Mouse (Mus musculus): ENCODE results near the gene Ccl3. TPM values are rescaled to one million over a fixed set of nuclear protein-coding genes. Genes with fewer than 3 reads are reported as not detected.

Gene Ccl3
- polyA plus RNA-seq (2015; fragmentation: Nextera tagmentation; extraction: Ambion mirVana), result 0.43 and 0.66 TPM in 2 replicates

- Histone ChIP-seq H3K4me1 (ENCODE audit: control insufficient read depth, insufficient read depth, low read length) (no peaks in the 10 kb centered on the region), H3K27ac (ENCODE audit: low read length) (no peak within 1 kb of the TSS)
Measured at GRCm38 (mm10) chr11:83649305-83649841, at the start of gene Ccl3. Gene Ccl3, minus strand, starts transcription at chr11:83649355.

GRCm38 (mm10) chr11:83692008-83692407 lies 42.9 kb upstream of the Ccl3 start:
- Histone ChIP-seq H3K27me3 (replicated peaks; ENCODE audit: control insufficient read depth, insufficient read depth, low read length) (no peaks in the 10 kb centered on the region), H3K4me1 (ENCODE audit: control insufficient read depth, insufficient read depth, low read length) (no peaks in the 10 kb centered on the region), H3K9ac (ENCODE audit: low read depth, low read length) (no peak overlapping the region), H3K36me3 (ENCODE audit: control insufficient read depth, insufficient read depth, low read length) (no peaks in the 10 kb centered on the region), H3K4me3 (ENCODE audit: low read length) (no peak overlapping the region), H3K9me3 (ENCODE audit: control insufficient read depth, low read length) (no peaks in the 10 kb centered on the region), H3K4me2 (ENCODE audit: low read depth, low read length) (no peak overlapping the region), H3K27ac (ENCODE audit: low read length) (no peak overlapping the region)
- no peak for ATAC-seq
- 69% methylated on average over 1 of the region's 1 CpGs for WGBS

More at GRCm38 (mm10) chr11:83649305-83649841, at the start of gene Ccl3:
- Histone ChIP-seq H3K4me3 (ENCODE audit: low read length) (no peak within 1 kb of the TSS), H3K36me3 (ENCODE audit: control insufficient read depth, insufficient read depth, low read length) (no peaks in the 10 kb centered on the region), H3K9me3 (ENCODE audit: control insufficient read depth, low read length) (no peaks in the 10 kb centered on the region), H3K27me3 (replicated peaks; ENCODE audit: control insufficient read depth, insufficient read depth, low read length) (no peaks in the 10 kb centered on the region), H3K4me2 (ENCODE audit: low read depth, low read length) (no peak within 1 kb of the TSS), H3K9ac (ENCODE audit: low read depth, low read length) (no peak within 1 kb of the TSS)
- ATAC-seq, result no peak
- 80% methylated on average over 8 of the region's 8 CpGs for WGBS

- no peak overlapping the region for H3K27ac ChIP-seq (ENCODE audit: low read length)
- H3K4me3 ChIP-seq (ENCODE audit: low read length), result no peak overlapping the region
- no peaks in the 10 kb centered on the region for H3K4me1 ChIP-seq (ENCODE audit: control insufficient read depth, insufficient read depth, low read length)
- no peaks in the 10 kb centered on the region for H3K27me3 ChIP-seq (replicated peaks; ENCODE audit: control insufficient read depth, insufficient read depth, low read length)
- 83% methylated on average over 1 of the region's 1 CpGs for WGBS
- ATAC-seq, result no peak
- no peak overlapping the region for H3K4me2 ChIP-seq (ENCODE audit: low read depth, low read length)
- H3K9me3 ChIP-seq (ENCODE audit: control insufficient read depth, low read length), result no peaks in the 10 kb centered on the region
- no peaks in the 10 kb centered on the region for H3K36me3 ChIP-seq (ENCODE audit: control insufficient read depth, insufficient read depth, low read length)
- no peak overlapping the region for H3K9ac ChIP-seq (ENCODE audit: low read depth, low read length)
Measured at GRCm38 (mm10) chr11:83689918-83690317, 40.8 kb upstream of the Ccl3 start.

- H3K4me2 ChIP-seq (ENCODE audit: low read depth, low read length), result no peak overlapping the region
- H3K27ac ChIP-seq (ENCODE audit: low read length), result no peak overlapping the region
- no peaks in the 10 kb centered on the region for H3K4me1 ChIP-seq (ENCODE audit: control insufficient read depth, insufficient read depth, low read length)
- no peak overlapping the region for H3K4me3 ChIP-seq (ENCODE audit: low read length)
- no peaks in the 10 kb centered on the region for H3K36me3 ChIP-seq (ENCODE audit: control insufficient read depth, insufficient read depth, low read length)
- 91% methylated on average over 1 of the region's 1 CpGs for WGBS
- ATAC-seq, result no peak
- H3K9ac ChIP-seq (ENCODE audit: low read depth, low read length), result no peak overlapping the region
- H3K9me3 ChIP-seq (ENCODE audit: control insufficient read depth, low read length), result no peaks in the 10 kb centered on the region
- no peaks in the 10 kb centered on the region for H3K27me3 ChIP-seq (replicated peaks; ENCODE audit: control insufficient read depth, insufficient read depth, low read length)
Measured at GRCm38 (mm10) chr11:83675665-83676064, 26.5 kb upstream of the Ccl3 start.

- no peak overlapping the region for H3K4me3 ChIP-seq (ENCODE audit: low read length)
- no peaks in the 10 kb centered on the region for H3K36me3 ChIP-seq (ENCODE audit: control insufficient read depth, insufficient read depth, low read length)
- H3K27me3 ChIP-seq (replicated peaks; ENCODE audit: control insufficient read depth, insufficient read depth, low read length), result no peaks in the 10 kb centered on the region
- H3K4me2 ChIP-seq (ENCODE audit: low read depth, low read length), result no peak overlapping the region
- no peak overlapping the region for H3K27ac ChIP-seq (ENCODE audit: low read length)
- H3K9me3 ChIP-seq (ENCODE audit: control insufficient read depth, low read length), result no peaks in the 10 kb centered on the region
- H3K9ac ChIP-seq (ENCODE audit: low read depth, low read length), result no peak overlapping the region
- no peak for ATAC-seq
- H3K4me1 ChIP-seq (ENCODE audit: control insufficient read depth, insufficient read depth, low read length), result no peaks in the 10 kb centered on the region
Measured at GRCm38 (mm10) chr11:83671743-83672142, 22.6 kb upstream of the Ccl3 start.

GRCm38 (mm10) chr11:83663532-83663931 lies 14.4 kb upstream of the Ccl3 start:
- no peak overlapping the region for H3K9ac ChIP-seq (ENCODE audit: low read depth, low read length)
- H3K36me3 ChIP-seq (ENCODE audit: control insufficient read depth, insufficient read depth, low read length), result no peaks in the 10 kb centered on the region
- no peak for ATAC-seq
- no peaks in the 10 kb centered on the region for H3K27me3 ChIP-seq (replicated peaks; ENCODE audit: control insufficient read depth, insufficient read depth, low read length)
- WGBS, result 65% methylated on average over 5 of the region's 5 CpGs
- no peak overlapping the region for H3K4me2 ChIP-seq (ENCODE audit: low read depth, low read length)
- H3K9me3 ChIP-seq (ENCODE audit: control insufficient read depth, low read length), result no peaks in the 10 kb centered on the region
- no peak overlapping the region for H3K4me3 ChIP-seq (ENCODE audit: low read length)
- H3K4me1 ChIP-seq (ENCODE audit: control insufficient read depth, insufficient read depth, low read length), result no peaks in the 10 kb centered on the region
- no peak overlapping the region for H3K27ac ChIP-seq (ENCODE audit: low read length)

GRCm38 (mm10) chr11:83662204-83662603 lies 13.0 kb upstream of the Ccl3 start, which contains the start of gene Ccl4:
Gene Ccl4, plus strand, starts transcription at chr11:83662584.
- Histone ChIP-seq H3K9me3 (ENCODE audit: control insufficient read depth, low read length) (no peaks in the 10 kb centered on the region), H3K27ac (ENCODE audit: low read length) (no peak within 1 kb of the TSS), H3K4me2 (ENCODE audit: low read depth, low read length) (no peak within 1 kb of the TSS), H3K4me1 (ENCODE audit: control insufficient read depth, insufficient read depth, low read length) (no peaks in the 10 kb centered on the region), H3K4me3 (ENCODE audit: low read length) (no peak within 1 kb of the TSS), H3K27me3 (replicated peaks; ENCODE audit: control insufficient read depth, insufficient read depth, low read length) (no peaks in the 10 kb centered on the region), H3K9ac (ENCODE audit: low read depth, low read length) (no peak within 1 kb of the TSS), H3K36me3 (ENCODE audit: control insufficient read depth, insufficient read depth, low read length) (no peaks in the 10 kb centered on the region)
- no peak for ATAC-seq
- WGBS, result 74% methylated on average over 6 of the region's 6 CpGs

- no peak for ATAC-seq
- Histone ChIP-seq H3K4me2 (ENCODE audit: low read depth, low read length) (no peak overlapping the region), H3K36me3 (ENCODE audit: control insufficient read depth, insufficient read depth, low read length) (no peaks in the 10 kb centered on the region), H3K9me3 (ENCODE audit: control insufficient read depth, low read length) (no peaks in the 10 kb centered on the region), H3K4me3 (ENCODE audit: low read length) (no peak overlapping the region), H3K9ac (ENCODE audit: low read depth, low read length) (no peak overlapping the region), H3K27me3 (replicated peaks; ENCODE audit: control insufficient read depth, insufficient read depth, low read length) (no peaks in the 10 kb centered on the region), H3K4me1 (ENCODE audit: control insufficient read depth, insufficient read depth, low read length) (no peaks in the 10 kb centered on the region), H3K27ac (ENCODE audit: low read length) (no peak overlapping the region)
- WGBS, result 73% methylated on average over 6 of the region's 6 CpGs
Measured at GRCm38 (mm10) chr11:83658797-83659196, 9.6 kb upstream of the Ccl3 start.

GRCm38 (mm10) chr11:83657508-83657907 lies 8.4 kb upstream of the Ccl3 start:
- H3K36me3 ChIP-seq (ENCODE audit: control insufficient read depth, insufficient read depth, low read length), result no peaks in the 10 kb centered on the region
- H3K27ac ChIP-seq (ENCODE audit: low read length), result no peak overlapping the region
- no peak for ATAC-seq
- no peaks in the 10 kb centered on the region for H3K27me3 ChIP-seq (replicated peaks; ENCODE audit: control insufficient read depth, insufficient read depth, low read length)
- no peaks in the 10 kb centered on the region for H3K4me1 ChIP-seq (ENCODE audit: control insufficient read depth, insufficient read depth, low read length)
- no peak overlapping the region for H3K4me2 ChIP-seq (ENCODE audit: low read depth, low read length)
- no peaks in the 10 kb centered on the region for H3K9me3 ChIP-seq (ENCODE audit: control insufficient read depth, low read length)
- H3K9ac ChIP-seq (ENCODE audit: low read depth, low read length), result no peak overlapping the region
- no peak overlapping the region for H3K4me3 ChIP-seq (ENCODE audit: low read length)
- WGBS, result 83% methylated on average over 3 of the region's 3 CpGs

- 87% methylated on average over 8 of the region's 8 CpGs for WGBS
- Histone ChIP-seq H3K36me3 (ENCODE audit: control insufficient read depth, insufficient read depth, low read length) (no peaks in the 10 kb centered on the region), H3K27ac (ENCODE audit: low read length) (no peak overlapping the region), H3K9me3 (ENCODE audit: control insufficient read depth, low read length) (no peaks in the 10 kb centered on the region), H3K4me2 (ENCODE audit: low read depth, low read length) (no peak overlapping the region), H3K4me1 (ENCODE audit: control insufficient read depth, insufficient read depth, low read length) (no peaks in the 10 kb centered on the region), H3K9ac (ENCODE audit: low read depth, low read length) (no peak overlapping the region), H3K27me3 (replicated peaks; ENCODE audit: control insufficient read depth, insufficient read depth, low read length) (no peaks in the 10 kb centered on the region), H3K4me3 (ENCODE audit: low read length) (no peak overlapping the region)
- ATAC-seq, result no peak
Measured at GRCm38 (mm10) chr11:83654606-83655005, 5.5 kb upstream of the Ccl3 start.
